Mouse (Mus musculus) adrenal gland, postnatal 10 days (tissue): ENCODE results near the gene Golga2. TPM values are rescaled to one million over a fixed set of nuclear protein-coding genes. Genes with fewer than 3 reads are reported as not detected.
A peak's percentile ranks its signal among the peaks of the same experiment; 100 is the strongest.

Source experiments
- DNase-seq: peaks from one replicate; pipeline ENCODE4 v3.0.0; 2021; ENCODE audit warnings: mixed read lengths
- long read RNA-seq, 2 experiments: library from polyadenylated mRNA; stranded (forward); transcript quantifications; one replicate each; pipeline ENCODE4 v2.0.0; 2021
- total RNA-seq, 2 experiments: library from RNA; stranded (reverse); gene quantifications; 2 replicates each; pipeline ENCODE4 v1.2.3; 2021

The Golga2 gene
- total RNA-seq: 10 to 100 TPM; 62.1 to 77.3 TPM
- long read RNA-seq, experiment 1, full-length matches to known transcripts: 6 of 28 reads
- long read RNA-seq, experiment 1, partial matches to known transcripts: 14 of 28 reads
- long read RNA-seq, experiment 1, other reads (novel, unspliced or antisense): 8 of 28 reads
- long read RNA-seq, experiment 2, full-length matches to known transcripts: 23 of 40 reads
- long read RNA-seq, experiment 2, partial matches to known transcripts: 5 of 40 reads
- long read RNA-seq, experiment 2, other reads (novel, unspliced or antisense): 12 of 40 reads

DNA sequence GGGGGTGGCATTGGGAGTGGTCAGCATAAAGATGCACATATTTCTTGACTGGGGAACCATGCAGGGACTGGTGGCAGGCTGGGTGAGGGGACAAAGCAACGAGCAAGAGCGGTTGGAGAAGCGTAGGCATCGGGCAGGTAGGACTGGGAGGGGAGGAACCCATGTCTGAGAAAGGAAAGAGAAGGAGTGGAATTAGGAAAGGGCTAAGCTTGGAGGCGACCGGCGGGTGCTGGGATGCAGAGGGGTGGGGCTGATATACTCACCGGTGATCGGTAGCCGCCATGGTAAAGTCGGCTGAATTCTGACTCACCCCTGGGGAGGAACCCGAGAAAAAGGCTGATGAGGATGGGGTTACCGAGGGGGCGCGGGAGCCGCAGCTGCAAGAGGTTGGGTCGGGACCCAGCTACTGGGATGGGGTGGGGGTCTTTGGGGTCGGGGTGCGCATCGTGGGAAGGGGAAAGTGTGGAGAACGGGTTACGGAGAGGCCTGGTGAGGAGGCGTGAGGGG lies at the start of gene Golga2:
Golga2 (plus strand) TSS at position 51 of the 507 bp plus-strand sequence.
- DNase-seq: no peak

DNA sequence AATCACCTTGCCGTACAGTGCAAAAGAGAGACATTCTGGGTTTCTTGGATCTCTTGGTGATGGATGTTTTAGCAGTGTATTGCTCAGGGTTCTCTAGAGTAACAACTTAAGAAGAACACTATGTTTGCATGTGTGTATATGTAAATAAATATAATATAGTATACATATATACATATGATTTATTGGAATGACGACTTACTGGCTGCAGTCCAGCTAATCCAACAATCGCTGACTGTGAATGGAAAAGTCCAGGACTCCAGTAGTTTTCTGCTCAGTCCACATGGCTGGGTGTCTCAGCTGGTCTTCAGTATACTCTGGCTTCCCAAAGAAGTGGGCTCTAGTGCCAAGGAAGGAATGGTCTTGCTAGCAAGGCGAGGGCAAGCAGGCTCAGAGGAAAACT lies 49.6 kb upstream of the Golga2 start:
- DNase-seq: no peak

DNA sequence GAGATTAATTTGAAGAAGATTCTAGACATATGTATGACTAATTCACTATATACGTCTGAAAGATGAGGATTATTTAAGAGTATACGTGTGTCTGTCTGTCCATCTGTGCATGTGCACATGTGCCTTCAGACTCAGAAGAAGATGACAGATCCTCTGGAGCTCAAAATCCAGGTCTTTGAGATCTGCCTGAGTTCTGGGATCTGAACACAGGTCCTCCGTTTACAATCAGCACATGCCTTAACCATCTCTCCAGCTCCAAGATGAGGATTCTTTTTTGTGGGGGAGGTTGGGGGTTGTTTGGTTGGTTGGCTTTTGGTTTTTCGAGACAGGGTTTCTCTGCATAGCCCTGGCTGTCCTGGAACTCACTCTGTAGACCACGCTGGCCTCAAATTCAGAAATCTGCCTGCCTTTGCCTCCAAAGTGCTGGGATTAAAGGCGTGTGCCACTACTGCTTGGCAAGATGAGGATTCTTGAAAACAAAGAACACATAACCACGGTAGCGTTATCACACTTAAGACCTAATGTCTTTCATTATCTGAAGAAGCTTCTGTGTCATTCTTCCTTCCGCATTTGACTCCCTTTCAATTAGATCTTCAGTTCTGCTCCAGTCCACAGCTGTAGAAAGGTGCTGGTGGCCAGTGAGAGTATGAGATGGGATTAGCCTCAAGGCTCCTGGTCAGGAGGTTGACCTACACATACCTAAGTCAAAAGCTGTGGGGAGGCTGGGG lies 48.3 kb upstream of the Golga2 start:
- DNase-seq: no peak

DNA sequence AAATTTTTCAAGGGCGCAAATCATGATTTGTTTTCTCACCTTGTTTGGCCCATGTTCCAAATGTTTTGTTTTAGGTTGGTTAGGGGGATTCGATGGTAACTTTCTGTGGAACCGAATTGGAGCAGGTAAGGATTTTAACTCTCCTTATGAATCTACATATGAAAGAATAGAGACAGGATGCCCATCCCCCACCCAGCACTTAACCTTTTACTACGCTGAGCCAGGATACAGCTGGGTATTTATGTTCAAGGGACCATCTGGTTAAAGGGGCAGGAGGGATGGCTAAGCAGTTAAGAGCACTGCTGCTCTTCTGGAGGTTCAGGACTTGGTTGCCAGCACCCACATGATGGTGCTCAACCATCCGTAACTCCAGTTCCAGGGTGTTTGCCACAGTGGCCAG lies 46.6 kb upstream of the Golga2 start:
- no peak for DNase-seq

DNA sequence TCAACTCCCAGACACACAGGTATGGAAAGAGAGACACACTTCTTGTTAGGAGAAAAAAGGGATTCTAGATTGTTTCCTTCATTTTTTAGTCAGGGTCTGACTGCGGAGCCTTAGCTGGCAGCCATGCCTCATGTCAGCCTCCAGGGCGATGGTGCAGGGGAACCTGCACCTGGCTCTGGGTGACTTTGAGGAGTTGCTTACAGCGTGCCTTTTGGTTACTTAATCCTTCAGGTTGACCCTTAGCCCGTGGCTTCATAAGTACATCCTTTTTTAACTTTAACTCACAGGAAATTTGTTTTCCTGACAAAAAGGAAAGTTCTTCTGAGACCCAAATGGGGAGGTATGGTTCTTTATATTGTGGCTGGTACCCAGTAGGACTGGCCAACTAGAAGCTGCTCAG lies 44.2 kb upstream of the Golga2 start:
- DNase-seq: no peak

DNA sequence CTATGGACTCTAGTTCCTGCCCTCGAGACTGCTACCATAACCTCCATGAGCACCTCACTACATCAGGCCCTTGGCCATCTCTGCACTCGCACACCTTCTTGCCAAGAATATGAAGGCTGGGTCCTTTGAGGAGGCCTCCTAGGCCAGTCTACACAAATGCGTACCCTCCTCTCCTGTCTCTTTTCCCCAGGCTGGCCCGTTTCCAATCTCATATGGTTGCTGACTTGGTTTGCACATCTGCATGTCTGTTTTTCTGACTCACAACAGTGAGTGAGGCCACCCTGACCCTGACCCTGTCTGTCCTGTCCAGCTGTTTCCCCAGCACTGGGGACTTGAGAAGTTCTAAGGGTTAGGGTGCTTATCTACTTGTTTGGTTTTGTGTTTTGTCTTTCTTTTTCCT lies 40.4 kb upstream of the Golga2 start:
- DNase-seq: no peak

DNA sequence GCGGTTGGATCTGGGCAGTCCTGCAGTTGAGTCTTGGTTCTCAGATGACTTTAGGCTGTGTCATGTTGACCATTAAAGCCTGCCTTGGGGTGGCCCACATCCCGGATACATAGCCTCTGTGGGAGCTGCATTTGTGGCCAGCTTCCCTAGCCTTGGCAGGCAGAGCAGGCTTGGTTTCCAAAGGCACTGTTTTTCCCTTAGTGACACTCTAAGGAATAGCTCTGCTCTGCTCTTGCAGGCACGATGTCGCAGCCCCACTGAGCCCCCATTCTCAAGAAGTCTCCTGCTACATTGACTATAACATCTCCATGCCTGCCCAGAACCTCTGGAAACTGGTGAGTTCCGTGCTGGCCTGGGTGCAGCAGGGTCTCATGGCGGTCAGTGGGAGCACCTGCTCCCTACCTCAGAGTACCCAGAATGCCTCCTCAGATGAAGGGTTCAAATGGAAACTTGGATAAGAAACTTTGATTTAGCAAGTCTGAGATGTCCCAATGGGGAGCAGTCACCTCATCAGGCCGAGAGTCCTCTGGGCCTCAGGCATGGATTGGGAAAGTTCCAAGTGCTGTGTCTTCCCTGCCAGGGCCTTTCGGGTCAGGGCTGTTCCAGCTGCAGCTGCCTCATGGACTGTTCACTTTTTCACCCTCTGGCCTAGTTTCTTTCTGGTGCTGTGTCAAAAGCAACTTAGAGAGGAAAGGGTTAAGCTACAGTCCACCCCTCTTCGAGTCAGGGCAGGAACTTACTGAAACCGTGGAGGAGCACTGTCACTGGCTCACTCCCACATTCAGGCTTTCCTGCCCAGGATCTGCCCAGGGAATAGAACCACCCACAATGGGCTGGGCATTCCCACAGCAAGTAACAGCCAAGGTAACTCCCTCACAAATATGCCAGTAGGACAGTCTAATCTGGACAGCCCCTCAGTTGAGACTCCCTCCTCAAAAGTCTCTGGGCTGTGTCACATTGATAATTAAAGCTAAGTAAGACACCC lies 38.5 kb upstream of the Golga2 start:
- DNase-seq: peak; percentile 79

DNA sequence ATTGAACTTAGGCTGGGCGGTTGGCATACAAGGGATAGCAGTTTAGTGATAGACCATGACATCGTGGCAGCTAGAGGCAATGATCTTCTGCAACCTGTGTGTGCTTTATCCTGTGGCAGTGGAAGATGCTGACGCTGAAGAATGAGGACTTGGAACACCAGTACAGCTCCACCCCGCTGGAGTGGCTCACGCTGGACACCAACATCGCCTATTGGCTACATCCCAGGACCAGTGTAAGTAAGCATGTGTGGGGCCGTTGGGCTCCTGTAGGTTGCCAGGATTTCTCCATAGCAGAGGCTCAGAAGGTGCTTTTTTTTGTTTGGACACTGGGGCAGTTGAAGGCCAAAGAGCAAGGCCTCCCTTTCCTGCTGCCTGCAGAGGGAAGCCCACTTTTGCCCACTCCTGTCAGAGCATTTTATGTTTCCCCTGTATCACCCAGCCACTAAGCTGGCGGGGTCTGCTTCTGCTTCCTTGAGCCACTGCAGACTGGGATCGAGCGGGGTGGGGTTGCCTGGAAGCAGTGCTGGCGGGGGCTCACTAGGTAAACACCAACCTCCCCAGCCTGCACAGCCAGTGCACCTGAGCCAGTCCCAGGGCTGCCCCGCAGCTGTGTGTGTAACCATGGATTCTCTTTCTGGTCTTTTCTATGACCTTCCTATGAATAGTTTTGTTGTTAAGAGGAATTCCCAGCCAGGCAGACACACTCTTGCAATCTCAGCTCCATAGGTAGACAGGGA lies 35.2 kb upstream of the Golga2 start:
- DNase-seq: peak; percentile 68

DNA sequence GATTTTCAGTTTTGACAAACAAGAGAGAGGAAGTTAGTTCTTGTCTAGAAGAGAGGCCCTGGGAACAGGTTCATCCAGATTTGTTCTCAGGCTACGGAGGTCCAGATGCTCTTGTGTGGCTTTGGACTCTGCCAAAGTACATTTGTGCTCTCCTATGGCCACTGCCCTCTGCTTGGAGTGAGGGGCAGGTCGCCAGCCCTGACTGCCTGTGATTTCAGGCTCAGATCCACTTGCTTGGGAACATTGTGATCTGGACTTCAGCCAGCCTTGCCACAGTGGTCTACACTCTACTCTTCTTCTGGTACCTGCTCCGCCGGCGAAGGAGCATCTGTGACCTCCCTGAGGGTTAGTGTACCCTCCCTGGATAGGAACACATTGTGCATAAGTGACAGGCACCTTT lies 34.5 kb upstream of the Golga2 start:
- DNase-seq: no peak

DNA sequence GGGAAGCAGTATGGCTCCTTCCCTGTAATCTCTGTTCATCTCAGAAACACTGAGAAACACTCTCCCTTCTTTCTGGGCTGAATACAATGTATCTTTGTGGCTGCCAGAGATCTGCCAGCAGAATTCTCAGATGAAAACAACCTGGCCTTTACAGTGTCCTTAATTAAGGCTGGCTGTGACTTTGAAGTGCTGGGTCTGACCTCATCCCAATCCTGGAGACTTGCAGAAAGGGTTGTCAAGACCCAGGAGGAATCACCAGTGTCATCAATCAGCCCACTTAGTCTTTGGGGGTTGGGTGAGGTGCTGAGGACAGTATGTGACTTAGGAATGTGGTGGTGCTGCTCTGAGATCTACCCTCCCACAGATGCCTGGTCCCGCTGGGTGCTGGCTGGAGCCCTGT lies 33.8 kb upstream of the Golga2 start:
- no peak for DNase-seq

DNA sequence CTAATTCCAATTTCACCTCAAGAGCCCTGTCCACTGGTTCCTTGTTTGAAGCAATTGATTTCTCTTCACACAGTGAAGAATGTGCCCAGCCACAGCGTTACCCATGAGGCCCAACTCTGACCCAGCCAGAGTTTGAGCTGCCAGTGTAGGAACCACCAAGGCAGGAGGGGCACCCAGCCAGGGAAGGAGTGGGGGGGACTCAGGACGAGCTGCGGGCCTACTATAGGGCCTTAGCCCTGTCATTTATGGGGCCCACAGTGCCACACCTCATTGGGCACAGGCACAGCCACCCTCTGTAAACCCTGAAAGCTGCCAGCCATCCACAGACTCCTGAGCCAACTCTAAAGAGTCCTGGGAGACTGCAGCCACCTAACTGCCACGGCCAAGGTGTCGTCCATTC lies 32.6 kb upstream of the Golga2 start:
- peak; percentile 61 for DNase-seq

DNA sequence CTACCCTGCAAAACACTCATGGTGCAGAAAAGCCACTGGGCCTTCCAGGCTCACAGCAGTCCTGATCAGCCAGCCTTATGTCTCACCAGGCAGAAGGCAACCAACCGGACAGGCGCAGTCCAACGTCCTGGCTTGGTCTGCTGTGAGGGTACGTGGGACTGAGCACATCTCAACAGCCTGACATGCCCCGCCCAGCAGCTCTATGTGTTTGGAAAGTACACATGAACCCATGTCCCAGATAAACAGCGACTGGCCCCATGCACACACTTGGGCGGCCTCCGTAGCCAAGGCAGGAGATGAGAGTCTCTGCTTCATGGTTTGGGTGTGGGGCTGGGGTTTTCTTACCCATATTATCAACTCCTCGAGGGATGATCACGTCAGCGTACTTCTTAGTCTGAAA lies 30.9 kb upstream of the Golga2 start:
- DNase-seq: peak; percentile 53

DNA sequence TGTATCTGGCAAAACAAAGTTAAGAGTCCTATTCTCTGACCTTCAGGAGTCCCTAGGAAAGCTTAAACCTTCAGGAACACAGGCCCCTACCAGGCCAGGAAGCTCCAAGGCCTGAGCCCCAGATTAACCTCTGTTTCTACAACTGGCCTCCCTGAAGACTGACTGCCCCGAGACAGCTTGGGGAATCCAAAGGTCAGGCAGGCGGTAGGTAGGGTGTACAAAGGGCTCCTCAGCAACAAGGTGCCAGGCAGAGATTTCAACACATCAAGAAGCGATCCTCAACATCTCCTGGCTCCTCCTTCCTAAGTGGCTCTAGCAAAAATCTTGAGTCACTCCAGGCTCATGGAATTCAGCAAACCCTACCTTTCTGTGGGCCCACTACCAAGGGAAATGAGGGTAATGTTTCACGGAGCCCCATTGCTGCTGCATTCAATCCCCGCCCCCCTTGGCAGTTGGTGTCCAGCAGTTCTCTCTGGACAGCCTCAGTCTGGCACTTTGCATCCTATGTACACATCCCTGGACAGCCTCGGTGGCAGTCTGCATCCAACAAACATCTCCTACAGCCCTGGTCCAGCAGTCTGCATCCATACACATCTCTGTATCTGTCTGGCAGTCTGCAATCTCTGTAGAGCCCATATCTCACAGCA lies 28.2 kb upstream of the Golga2 start:
- peak; percentile 60 for DNase-seq

DNA sequence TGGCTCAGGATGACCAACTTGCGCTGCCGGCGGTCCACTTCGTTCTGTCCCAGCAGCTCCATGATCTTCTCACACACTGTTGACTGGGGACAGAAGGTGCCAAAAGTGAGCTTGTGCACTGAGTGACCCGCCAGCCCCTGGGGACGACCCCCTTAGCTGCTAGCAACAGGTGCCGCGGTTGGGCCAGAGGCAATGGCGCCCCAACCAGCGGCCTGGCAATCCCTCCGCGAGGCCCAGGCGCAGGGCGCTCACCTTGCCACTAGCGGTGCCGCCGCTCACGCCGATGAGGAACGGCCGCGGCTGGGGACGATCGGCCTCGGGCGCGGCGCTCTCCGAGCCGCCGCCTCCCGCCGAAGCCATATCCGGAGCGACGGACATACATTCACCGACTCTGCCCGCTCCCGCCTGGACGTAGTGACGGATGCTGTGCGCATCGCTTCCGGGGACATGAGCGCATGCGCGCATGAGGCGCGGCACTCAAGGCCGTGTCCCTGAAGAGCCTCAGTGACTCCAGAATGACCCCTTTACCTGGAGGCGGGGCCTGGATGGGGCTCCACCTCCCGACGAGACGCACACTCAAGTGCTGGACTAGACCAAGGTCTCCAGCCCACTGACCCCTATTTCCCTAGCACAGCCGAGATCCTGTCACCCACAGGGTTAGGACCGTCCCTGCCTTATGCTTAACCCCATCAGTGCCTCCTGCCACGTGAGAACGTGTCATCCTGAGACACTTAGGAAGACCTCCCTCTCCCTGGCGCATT lies 27.3 kb upstream of the Golga2 start, which contains the start of gene Uck1:
Uck1 (minus strand) TSS at position 503 of the 761 bp plus-strand sequence.
- peak; percentile 94 for DNase-seq

DNA sequence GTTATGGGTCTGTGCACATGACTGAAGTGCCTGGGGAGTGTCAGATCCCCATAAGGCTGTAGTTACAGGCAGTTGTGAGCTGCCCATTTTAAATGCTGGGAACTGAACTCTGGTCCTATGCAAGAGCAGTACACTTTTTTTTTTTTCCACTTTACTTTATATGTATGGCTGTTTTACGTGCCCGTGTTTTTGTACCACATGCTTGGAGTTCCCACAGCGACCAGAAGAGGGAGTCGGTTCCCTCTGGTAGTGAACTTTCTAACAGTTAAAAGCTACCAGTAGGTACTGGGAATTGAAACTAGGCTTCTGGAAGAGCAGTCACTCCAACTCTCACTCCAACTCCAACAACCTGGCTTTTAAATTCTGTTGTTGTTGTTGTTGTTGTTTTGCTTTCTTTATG lies 26.5 kb upstream of the Golga2 start:
- DNase-seq: no peak

DNA sequence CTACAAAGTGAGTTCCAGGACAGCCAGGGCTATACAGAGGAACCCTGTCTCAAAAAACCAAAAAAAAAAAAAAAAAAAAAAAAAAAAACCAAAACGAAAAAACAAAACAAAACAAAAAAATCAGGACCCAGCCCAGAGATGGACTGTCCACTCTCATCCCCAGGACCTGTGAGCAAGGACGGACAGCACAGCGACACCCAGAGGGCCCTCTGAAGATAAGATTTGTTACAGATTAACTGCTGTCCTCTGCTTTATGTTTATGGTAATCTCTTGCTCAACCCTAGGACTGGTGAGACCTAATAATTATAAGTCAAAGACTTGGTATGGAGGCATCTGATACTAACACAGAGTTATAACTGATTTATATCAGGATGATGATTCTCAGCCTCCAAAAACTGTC lies 11.4 kb upstream of the Golga2 start:
- DNase-seq: no peak

DNA sequence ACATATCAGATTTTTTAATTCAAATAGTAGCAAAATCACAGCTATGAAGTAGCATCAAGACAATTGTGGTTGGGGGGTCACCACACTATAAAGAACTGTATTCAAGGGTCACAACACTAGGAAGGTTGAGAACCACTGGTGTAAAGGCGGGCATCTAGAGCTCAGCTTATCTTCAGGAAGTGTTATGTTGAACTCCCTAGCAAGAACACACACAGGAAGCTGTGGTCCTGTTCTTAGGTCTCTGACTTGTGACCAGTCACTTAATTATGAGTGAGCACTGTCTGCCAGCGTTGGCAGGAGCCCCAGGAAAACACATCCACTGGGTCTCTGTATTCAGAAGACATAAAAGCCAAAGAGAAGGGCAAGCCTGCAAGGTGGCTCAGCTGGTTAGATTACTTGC lies 4.9 kb upstream of the Golga2 start:
- DNase-seq: no peak

DNA sequence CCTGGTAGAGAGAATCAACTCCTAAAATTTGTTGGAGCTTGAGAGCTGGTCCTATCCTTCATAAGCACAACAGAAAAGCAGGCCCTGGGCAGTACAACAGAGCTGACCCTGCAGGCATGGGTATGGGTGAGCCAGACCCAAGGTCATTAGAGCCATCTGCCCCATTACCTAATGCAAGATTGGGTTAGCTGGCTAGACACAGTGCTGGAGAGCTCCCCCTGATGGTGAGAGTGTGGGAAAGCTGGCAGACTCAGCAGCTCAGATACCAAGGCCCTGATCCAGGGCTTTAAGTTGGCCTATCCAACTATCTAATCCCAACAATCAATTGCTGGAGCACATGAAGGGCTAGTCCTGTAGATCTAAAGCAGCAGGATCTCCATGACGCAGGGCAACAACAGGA lies 4.5 kb upstream of the Golga2 start:
- peak; percentile 85 for DNase-seq

DNA sequence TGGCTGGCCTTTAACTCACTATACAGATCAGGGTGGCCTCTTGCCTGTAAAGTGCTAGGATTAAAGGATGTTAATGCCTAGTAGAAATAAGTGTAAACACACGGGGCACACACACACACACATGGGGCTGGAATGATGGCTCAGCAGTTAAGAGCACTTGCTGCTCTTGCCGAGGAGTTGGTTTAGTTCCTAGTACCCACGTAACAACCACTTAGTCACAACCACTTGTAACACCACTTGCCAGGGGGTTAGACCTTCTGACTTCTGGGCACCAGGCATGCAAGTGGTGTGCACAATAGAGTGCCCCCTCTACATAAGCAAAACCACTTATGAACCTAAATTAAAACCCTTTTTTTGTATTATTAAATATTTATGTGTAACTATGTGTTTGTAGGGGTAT lies 3.2 kb upstream of the Golga2 start:
- no peak for DNase-seq

DNA sequence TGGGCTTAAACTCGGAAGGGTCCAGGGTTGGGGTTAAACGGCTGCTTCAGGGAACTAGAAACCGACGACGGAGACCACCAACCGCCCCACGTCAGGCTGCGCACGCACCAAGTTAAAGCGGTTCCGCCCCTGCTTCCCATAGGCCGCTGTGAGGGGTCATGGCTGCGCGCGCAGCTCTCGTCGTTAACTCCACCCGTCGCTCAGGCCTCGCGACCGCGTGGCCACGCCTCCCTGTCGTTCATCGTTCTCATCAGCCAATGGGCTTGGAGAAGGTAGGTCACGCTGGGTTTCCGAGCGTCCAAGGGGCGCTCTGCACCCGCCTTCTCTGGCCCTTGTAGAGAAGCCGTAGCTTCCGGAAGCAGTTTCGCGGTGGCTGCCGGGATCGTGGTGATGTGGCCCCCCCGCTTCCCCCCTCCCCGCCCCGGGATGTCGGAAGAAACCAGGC lies 761 bp downstream of the Golga2 start, which contains the start of gene Swi5:
Swi5 (minus strand) TSS at position 153 of the 445 bp plus-strand sequence.
- DNase-seq: peak; percentile 99
